Mouse (Mus musculus) layer of hippocampus, adult 2 months (tissue): ENCODE results near the gene B3gat2. TPM values are rescaled to one million over a fixed set of nuclear protein-coding genes. Genes with fewer than 3 reads are reported as not detected.

Source experiments
- DNase-seq, 2 experiments: peaks; one replicate each; pipeline ENCODE4 v3.0.0; 2022; ENCODE audit warnings: low spot score in 2 of 2
- H3K27ac ChIP-seq: fragments of 200-600 bp; 2 replicates; pipeline ENCODE4 v1.8.1; 2022
- H3K4me3 ChIP-seq: fragments of 200-600 bp; 2 replicates; pipeline ENCODE4 v1.8.1; 2022; ENCODE audit warnings: mild to moderate bottlenecking
- CTCF ChIP-seq: fragments of 200-600 bp; conservative IDR thresholded peaks from 2 replicates; pipeline ENCODE4 v1.8.1; 2022; ENCODE audit warnings: antibody characterized with exemption, mild to moderate bottlenecking, moderate library complexity
- total RNA-seq, 2 experiments: library from RNA; stranded (reverse); gene quantifications; 2 replicates each; pipeline ENCODE4 v1.2.3; 2021

B3gat2 gene
- total RNA-seq, 2 experiments from 2014 or later: 12.7 to 13.9 TPM

DNA sequence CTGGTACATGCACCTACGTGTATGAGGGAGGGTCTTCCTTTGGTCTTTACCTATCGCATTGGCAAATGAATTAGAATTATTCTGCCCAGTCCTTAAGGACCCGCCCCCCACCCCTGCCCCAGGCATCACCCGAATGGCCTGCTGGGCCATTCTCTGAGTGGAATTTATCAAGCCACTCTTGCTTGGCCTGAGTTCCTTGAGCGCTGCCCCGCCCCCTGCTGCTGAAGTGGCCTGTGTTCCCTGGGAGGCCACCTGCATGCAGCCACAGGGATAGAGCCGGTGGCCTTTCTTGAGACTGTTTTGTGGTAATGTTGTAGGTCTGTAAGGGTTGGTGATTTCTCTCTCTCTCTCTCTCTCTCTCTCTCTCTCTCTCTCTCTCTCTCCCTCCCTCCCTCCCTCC is 2.2 kb downstream of the B3gat2 start:
- TF ChIP-seq CTCF: no peak
- Histone ChIP-seq H3K27ac (peak overlapping the region; percentile 47; the same call in 1 of the 2 replicates), H3K4me3 (peak overlapping the region; percentile 67)
- DNase-seq: no peak

DNA sequence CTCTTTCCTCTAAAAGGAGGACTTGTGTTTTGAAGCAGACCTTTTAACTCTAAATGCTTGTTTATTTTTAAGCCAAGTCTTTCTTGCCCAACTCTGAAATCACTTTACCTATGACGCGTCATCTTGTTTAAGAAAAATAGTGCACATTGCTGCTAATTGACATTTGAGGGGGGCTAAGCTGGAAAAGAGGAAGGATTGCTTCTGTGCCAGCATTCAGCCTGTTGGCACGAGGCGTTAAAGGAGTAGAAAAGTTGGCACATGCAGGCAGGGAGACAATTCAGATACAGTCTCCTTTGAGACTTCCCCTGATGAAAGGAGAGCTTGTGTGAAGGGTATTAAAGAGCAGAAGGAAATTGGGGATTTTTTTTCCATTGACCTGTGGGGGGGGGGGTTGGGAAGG is 3.2 kb downstream of the B3gat2 start:
- DNase-seq: peak in 1 of 2 experiments; percentile 34
- TF ChIP-seq CTCF: no peak
- Histone ChIP-seq H3K27ac (peak overlapping the region; percentile 64; the same call in 1 of the 2 replicates), H3K4me3 (peak overlapping the region; percentile 33; the same call in 1 of the 2 replicates)

DNA sequence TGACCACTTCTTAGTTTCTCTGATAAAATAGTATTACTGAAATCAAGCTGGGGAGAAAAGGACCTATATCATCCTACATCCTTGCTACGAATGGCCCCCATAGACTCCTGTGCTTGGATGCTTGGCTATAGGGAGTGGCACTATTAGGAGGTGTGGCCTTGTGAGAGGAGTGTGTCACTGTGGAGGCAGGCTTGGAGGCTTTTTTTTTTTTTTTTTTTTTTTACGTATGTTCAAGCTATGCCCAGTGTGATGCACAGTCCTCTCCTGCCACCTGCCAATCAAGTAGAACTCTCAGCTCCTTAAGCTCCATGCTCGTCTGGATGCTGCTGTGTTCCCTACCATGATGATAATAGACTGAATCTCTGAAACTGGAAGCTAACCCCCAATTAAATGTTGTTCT is 11.5 kb downstream of the B3gat2 start:
- TF ChIP-seq CTCF: no peak
- H3K27ac ChIP-seq: no peak overlapping the region
- DNase-seq: no peak

DNA sequence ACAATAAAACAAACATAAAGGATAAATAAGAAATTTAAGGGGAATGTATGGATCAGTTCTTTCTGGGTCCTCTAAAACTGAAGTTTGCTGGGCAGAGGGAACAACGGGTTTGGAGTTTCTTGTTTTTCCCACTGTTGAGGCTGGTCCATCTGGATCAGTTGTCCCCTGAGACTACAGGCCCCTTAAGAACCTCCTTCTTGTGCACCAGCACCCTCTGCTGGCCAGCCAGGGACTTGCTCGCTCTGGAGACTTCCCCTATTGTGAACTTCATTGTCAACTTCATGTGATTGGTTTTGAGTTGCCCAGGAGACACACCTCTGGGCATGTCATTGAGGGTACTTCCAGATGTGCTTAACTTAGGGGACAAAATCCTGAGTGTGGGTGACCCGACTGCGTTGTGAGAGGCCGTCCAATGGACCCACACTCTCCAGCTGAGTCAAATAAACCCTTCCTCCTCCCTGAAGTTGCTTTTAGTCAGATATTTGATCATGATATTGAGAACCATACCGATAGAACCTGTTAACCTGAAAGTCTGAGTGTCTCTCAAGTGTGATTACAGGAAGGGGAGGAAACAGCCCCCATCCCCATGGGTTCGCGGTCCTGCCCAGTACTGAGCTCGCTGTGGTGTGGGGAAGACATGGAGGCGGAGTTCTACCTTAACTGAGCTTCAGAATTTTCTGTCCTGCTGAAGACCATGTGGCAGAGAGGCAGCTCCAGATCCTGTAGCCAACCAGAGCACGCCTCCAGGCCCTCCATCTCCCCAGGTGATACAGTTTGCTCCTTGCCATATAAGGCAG is 31.4 kb downstream of the B3gat2 start:
- Histone ChIP-seq H3K4me3 (no peak overlapping the region), H3K27ac (no peak overlapping the region)
- DNase-seq: peak; percentile 61 to 80
- peak; percentile 94 for TF ChIP-seq CTCF

More for the DNA sequence above, 11.5 kb downstream of the B3gat2 start:
- H3K4me3 ChIP-seq: no peak overlapping the region

DNA sequence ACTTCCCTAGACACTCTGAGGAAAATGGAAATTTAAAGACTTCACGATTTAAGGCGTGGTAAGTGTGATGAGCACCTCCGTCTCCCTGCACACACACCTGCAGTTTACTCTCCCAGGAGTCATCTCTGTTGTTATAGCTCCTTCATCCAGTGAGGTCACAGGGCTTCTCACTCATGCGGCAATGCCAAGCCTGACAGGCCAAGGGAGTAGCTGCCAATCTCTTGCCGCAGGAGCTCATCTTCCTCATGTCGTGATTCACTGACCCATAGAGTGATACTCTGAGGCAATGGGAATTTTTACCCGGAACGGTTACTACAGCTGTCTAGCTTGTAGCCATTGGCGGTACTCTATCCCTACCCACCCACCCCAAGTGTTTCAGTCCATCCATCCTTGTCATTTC is 36.8 kb downstream of the B3gat2 start:
- Histone ChIP-seq H3K4me3 (no peak overlapping the region), H3K27ac (no peak overlapping the region)
- DNase-seq: no peak
- TF ChIP-seq CTCF: no peak

DNA sequence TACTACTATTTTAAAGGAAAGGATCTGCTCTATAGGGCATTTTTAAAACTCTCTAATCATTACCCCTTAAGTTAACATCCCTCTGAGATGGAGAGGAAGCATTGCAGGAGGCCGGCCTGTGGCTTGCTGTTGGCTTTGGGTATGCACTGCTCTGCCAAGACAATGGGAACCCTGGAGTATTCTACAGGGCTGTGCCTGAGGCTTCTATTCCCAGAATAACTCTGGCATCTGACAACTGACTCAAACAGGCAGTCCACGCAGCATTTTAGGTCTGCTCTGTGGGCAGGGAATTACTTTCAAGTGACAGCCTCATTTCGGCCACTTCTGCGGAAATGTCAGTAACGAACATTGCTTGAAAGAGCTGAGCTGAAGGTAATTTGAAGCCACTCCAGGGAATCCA is 60.1 kb downstream of the B3gat2 start:
- no peak overlapping the region for H3K4me3 ChIP-seq
- H3K27ac ChIP-seq: no peak overlapping the region
- no peak for TF ChIP-seq CTCF
- DNase-seq: no peak

DNA sequence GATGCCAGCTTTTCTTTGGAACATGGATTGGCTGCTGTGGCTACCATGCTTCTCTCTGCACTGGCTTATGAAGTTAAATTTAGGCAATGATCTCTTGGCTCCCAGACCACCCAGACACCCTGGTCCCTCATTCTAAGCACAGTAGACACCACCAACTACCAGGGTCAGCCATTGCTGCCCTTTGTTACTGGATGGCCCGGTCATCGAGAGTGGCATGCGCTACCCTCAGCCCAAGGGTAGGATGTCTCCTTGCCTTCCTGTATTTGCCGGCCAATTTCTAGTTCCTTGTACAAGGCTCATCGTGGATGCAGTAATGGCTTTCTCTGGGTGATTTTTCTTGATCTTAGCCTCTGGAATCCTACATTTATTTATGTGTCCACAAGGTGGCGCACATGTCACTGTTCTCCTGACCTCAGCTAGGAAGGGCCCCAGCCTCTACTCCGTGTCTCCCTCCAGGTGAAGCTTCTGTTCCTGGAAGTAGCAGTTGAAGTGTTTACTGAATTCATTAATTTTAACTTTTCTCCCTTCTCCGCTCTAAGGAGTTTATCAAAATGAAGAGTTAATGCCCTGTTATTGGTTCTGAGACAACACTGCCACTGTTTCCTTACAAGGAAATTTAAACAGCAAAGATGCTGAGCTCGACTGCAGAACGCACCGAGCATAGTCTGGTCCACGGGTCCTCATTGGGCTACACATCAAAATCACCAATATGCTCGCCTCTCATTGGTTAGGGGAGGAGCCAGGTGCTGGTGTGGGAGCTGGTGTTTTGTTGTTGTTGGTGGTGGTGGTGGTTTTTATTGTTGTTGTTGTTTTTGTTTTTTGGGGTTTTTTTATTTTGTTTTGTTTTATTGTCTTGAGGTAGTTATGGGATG is 65.6 kb downstream of the B3gat2 start:
- no peak overlapping the region for H3K4me3 ChIP-seq
- TF ChIP-seq CTCF: peak; percentile 87
- DNase-seq: peak in 1 of 2 experiments; percentile 63
- H3K27ac ChIP-seq: no peak overlapping the region

DNA sequence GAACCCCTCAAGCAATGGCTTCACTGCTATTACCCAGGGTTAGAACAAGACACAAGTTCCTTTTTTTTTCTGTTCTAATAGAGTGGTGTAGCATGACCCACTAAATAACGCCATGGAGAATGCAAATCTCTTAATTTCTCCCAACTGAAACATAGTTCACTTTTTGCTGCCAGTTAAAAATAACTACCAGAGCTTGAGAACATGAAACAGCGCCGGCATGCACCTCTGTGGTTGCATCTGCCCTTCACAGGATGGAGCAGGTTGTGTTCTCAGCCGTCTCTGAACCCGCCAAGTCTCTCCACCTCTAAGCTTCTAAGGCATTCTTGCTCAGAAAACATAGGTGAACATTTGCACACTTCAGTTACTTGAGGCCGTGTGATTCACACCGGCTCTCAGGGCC is 72.7 kb downstream of the B3gat2 start:
- no peak for TF ChIP-seq CTCF
- no peak for DNase-seq
- Histone ChIP-seq H3K4me3 (no peak overlapping the region), H3K27ac (peak overlapping the region; percentile 56; the same call in 1 of the 2 replicates)

DNA sequence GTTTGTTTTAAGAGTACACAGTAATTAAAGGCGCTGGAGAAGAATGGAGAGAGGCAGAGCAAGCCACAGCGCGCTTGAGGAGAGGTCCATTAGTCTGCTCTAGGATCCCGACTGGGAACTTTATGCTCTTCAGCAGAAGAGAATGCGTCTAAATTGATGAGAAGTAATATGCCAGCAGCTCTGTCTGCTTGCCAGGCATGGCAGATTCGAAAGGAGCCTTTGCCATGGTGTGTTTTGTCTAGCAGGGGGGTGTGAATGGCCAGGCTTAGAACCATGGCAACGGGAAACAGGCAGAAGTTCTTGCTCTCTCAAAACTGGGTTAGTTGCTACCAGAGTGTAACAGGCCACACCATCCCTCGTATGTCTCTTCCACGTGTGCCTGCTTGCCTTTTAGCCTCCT is 73.3 kb downstream of the B3gat2 start:
- DNase-seq: peak; percentile 42 to 56
- no peak overlapping the region for H3K4me3 ChIP-seq
- no peak for TF ChIP-seq CTCF
- peak overlapping the region; percentile 56; the same call in 1 of the 2 replicates for H3K27ac ChIP-seq

DNA sequence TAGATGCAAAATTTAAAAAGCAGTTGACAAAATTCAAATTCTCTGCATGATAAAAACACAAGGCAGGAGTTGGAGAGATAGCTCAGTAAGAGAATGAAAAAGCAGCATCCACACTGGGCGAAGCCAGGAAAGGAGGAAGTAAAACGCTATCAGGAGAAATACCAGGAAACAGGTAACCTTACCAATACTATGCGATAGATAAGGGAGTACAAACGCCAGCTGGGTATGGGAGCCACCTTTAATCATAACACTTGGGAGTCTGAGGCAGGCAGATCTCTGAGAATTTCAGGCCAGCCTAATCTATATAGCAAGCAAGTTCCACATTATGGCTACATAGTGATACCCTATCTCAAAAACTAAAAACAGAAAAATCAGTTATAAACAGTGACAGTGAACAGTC is 75.1 kb downstream of the B3gat2 start:
- DNase-seq: no peak
- Histone ChIP-seq H3K27ac (no peak overlapping the region), H3K4me3 (no peak overlapping the region)
- TF ChIP-seq CTCF: no peak

DNA sequence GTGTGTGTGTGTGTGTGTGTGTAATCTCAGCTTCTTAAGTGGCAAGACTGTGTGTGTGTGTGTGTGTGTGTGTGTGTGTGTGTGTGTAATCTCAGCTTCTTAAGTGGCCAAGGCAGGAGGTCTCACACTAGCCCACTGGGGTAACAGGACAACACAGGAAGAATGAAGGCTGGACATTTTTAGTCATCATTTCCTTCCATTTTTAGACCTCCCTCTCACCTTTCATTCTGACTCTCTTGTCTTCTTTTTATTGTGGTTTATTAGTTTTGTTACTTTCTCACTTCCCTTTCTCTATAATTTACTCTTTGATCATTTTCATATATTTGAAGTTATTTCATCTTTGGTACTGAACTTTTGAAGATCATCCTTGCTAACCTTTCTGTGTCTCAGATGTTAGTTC is 79.4 kb downstream of the B3gat2 start:
- no peak for DNase-seq
- Histone ChIP-seq H3K4me3 (no peak overlapping the region), H3K27ac (no peak overlapping the region)
- TF ChIP-seq CTCF: no peak

DNA sequence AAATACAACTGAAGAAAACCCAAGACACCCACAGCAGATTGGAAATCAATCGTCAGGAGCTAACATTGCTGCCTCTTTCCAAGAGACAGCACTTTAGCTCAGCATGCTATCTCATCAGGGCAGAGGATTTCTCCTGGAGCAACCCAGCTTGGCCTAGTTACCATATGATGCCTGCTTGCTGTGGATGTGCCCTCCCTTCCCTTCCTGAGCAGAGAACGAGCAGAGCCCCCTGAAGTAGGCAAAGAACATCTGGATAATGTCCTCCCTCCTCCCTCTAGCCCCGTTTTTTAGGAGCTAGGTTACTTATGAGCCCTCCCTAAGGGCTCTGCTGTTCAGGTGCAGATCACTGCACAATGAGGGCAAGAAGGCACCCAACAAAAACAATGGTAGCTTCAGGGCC is 81.1 kb downstream of the B3gat2 start:
- no peak for DNase-seq
- no peak overlapping the region for H3K27ac ChIP-seq
- no peak for TF ChIP-seq CTCF
- H3K4me3 ChIP-seq: no peak overlapping the region

DNA sequence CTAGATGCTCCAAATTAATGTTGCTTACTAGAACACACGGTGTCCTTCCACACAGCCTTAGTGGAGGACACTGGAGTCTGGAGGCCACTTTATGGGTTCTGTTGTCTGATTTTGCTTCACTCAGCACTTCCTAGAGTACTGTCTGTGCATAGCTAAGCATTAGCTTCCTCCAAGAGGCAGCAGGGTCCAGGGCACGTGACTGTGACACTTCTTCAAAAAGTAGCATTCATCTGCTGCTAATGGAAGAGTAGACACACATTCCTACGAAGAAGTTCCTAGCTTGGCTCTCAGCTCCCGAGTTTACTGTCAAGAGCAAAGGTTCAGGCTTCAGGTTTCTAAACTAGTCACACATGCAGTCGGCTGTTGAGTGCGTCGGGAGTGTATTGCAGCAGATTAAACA is 82.2 kb downstream of the B3gat2 start:
- no peak for DNase-seq
- Histone ChIP-seq H3K4me3 (no peak overlapping the region), H3K27ac (peak overlapping the region; percentile 65; the same call in 1 of the 2 replicates)
- no peak for TF ChIP-seq CTCF
